Mouse (Mus musculus): ENCODE data around the gene 3830406C13Rik.
A peak's percentile ranks its signal among the peaks of the same experiment; 100 is the strongest.
"Not testable (repeated sequence)": the region's sequence is repeated elsewhere in the genome, so short reads cannot be mapped to it uniquely, and the experiment has no call there.

3830406C13Rik gene

DNA sequence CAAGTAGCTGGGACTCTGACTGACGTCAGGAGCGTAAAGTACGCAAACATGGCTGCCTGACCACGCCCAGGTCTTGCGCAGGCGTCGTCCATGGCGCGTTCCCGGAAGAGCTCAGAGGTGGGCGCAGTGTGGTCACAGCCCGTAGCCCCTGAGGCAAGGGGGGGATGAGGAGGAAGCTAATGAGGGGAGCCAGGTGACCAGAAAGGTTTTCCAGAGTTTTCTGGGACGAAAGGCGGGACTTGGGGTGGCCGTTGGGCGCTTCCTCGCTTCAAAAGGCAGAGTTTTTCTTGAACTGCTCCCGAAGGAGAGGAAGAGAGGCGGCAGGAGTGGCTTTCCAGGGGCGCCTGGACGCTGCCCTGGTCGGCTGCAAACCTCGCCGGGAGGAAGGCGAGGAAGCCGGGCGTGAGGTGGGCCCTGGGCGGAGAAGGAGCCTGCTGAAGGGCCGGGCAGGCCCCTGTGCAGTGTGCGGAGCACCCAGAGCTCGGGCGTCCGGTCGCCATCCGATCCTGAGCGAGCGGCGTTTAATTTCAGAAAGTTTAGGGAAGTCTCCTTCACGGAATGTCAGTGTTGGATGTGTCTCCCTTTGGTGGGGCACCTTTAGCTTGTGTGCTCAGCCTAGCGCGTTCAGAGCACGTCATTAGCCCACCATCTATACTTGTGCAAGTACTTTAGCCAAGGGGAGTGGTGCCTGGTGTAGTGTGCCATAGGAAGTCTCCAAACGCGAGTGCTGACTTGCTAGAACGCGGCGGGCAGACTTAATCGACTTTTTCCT is at the start of gene 3830406C13Rik:
Gene 3830406C13Rik, plus strand, starts transcription at position 33 of the 772 bp plus-strand sequence.
- peak; percentile 80 for DNase-seq (ENCODE audit: low spot score)

DNA sequence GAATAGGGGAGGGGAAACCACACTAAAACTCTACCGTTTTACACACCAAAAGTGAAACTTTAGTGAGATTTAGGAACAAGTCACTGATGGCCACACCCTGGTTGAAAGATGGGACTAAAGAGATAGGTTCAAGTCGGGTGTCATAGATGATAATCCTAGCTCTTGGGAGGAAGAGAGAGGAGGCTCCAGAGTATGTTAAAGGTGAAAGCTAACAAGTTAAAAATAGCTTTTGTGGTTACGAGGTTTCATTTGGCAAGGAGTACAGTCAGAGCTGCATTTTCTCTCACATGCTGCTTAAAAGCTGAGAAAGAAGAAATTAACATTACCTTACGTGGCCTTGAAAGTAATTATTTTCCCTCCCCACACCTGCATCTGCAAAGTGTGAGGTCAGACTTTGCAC is 40.2 kb upstream of the 3830406C13Rik start:
- no peak for DNase-seq (ENCODE audit: low spot score)

DNA sequence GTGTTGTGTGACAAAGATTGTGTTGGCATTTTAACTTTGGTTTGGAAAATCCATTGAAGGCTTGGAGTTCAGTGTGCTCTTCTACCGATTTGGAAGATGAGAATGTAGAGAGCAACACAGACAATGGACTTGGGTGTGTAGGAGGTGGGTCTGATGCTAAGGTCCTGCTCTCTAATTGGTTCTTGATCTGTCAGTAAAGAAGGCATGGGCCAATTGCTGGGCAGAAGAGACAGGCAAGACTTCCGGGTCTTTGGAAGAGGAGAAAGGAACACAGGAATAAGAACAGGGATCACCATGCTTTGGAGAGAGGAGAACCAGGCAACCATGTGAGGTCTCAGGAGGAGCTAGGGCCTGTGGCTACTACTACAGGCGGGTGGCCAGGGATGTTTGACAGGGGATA is 7.9 kb upstream of the 3830406C13Rik start:
- no peak for DNase-seq (ENCODE audit: low spot score)

GRCm38 (mm10) chr14:12283641-12284040 is 332 bp upstream of the 3830406C13Rik start, which contains the start of gene Gm49355:
Gene Gm49355, plus strand, starts transcription at chr14:12283976.
- no peak for DNase-seq (ENCODE audit: low spot score)

DNA sequence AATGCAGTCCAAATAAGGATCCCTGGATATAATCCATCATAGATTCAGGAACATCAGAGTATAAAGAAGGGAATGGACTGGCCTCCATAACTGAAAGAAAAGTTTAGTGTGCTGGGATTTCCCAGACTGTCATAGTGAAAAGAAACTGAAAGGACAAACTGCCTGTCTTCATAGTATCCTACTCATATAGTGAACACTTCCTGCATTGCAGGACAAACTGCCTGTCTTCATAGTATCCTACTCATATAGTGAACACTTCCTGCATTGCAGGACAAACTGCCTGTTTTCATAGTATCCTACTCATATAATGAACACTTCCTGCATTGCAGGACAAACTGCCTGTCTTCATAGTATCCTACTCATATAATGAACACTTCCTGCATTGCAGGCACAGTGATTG is 5.8 kb downstream of the 3830406C13Rik start:
- not testable (repeated sequence) for DNase-seq (ENCODE audit: low spot score)

DNA sequence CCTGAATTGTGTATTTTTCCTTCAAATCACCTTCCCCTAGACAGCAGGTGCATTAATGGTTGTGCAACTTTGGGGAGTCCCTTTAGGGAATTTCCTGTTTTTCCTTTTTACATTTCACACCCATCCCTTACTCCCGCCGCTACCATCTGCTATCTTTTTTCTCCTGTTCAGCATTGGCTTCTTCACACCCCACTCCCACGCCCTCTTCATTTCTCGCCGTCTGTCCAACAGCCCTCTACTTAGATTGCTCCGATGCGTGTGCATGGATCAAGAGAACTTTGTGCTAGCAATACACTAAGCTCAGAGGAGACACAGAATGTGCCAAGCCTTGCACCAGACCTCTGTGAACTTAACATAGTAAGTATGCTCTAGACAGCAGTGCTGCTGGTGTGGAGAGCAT is 12.4 kb downstream of the 3830406C13Rik start:
- no peak for DNase-seq (ENCODE audit: low spot score)

- DNase-seq (ENCODE audit: low spot score): no peak
Observed at GRCm38 (mm10) chr14:12299171-12299570, 15.2 kb downstream of the 3830406C13Rik start.

DNA sequence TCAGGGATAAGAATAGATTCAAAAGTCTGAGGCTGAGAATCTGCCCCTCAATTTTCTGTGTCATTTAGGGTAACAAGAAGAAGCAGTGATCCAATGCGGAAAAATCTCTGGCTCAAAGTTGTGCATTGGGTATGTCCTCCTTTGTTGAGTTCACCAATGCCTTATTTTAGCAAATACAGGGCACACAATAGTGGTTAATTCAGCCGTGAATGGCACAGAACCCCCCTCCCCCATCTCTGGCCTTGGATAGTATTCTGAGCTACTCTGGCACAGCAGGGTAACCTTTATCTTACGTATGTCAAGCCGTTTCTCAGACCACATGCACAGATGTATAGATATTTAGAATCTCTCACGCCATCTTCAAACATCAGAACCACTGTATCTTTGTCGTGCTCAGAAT is 15.7 kb downstream of the 3830406C13Rik start:
- no peak for DNase-seq (ENCODE audit: low spot score)

- no peak for DNase-seq (ENCODE audit: low spot score)
Observed at GRCm38 (mm10) chr14:12300275-12300674, 16.3 kb downstream of the 3830406C13Rik start.

DNA sequence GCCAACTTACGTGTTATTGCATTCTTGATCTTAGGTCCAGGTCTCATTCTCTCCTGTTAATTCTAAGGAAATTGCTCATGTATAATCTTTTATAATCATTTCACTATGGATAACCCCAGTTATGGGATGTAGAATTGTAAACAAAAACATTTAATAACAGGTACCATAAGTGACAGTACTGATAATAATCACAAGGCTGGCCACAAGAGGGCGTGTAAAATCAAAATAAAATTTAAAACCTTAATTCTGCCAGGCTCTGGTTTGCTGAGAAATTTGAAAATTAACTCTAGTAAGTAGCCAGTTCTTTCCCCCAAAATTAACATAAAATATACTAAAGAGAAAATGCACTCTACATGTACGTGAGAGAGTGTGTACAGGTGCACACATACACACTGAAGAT is 16.7 kb downstream of the 3830406C13Rik start:
- DNase-seq (ENCODE audit: low spot score): no peak

- no peak for DNase-seq (ENCODE audit: low spot score)
Observed at GRCm38 (mm10) chr14:12303106-12303505, 19.1 kb downstream of the 3830406C13Rik start.

- no peak for DNase-seq (ENCODE audit: low spot score)
Observed at GRCm38 (mm10) chr14:12333622-12334021, 49.6 kb downstream of the 3830406C13Rik start.

DNA sequence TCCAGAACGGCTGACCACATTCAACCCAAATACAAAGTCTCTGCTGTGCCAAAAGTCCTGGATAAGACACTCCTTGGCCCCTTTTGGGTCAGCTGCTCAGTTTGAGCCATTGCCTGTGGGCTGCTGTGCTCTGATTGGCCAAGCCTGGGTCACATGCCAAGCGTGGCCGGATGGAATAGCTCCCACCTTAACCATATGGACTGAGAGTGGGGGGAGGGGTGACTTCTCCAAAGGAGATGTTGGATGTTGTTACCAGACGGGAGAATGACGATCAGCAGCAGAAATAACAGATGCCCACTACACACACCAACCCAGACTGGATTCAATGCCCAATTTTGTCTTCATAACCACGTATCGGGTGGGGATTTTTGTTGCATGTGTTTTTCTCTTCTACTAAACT is 51.0 kb downstream of the 3830406C13Rik start:
- DNase-seq (ENCODE audit: low spot score): no peak

- DNase-seq (ENCODE audit: low spot score): no peak
Observed at GRCm38 (mm10) chr14:12337421-12337997, 53.5 kb downstream of the 3830406C13Rik start.

GRCm38 (mm10) chr14:12337998-12338809 is 54.2 kb downstream of the 3830406C13Rik start:
- no peak for DNase-seq (ENCODE audit: low spot score)

DNA sequence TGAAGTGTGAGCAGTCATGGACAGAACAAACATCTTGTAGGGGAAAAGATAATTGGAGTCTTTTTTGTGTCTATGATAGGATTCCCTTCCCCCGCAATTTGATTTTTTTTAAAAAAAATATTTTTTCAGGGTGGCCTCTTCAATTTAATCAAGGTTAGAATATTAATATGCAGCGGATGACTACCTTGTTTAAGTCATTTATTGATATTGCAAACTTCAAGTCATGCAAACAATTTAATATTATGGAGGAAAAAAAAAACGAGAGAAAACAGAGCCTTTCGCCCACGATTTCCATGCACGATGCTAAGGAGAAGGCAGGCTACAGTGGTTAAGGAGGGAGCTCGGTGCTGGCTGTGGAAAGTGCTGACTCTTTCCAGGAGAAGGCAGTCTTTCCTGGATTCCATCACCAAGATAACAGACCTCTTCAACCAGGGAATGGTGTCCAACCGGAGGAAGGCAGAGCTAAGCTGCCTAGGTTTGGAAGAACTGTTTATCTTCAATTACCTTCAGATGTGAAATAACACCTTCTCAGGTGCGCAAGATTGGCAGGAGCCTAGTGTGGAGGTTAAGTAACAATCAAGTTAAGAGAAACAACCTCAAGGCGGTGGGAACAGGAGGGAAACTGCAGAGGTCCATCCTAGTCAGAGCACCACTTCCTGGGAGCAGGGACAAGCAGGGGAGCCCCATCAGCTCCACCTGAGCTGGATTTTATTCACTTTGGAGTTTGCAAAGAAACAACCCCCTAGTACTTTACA is 55.0 kb downstream of the 3830406C13Rik start:
- no peak for DNase-seq (ENCODE audit: low spot score)

DNA sequence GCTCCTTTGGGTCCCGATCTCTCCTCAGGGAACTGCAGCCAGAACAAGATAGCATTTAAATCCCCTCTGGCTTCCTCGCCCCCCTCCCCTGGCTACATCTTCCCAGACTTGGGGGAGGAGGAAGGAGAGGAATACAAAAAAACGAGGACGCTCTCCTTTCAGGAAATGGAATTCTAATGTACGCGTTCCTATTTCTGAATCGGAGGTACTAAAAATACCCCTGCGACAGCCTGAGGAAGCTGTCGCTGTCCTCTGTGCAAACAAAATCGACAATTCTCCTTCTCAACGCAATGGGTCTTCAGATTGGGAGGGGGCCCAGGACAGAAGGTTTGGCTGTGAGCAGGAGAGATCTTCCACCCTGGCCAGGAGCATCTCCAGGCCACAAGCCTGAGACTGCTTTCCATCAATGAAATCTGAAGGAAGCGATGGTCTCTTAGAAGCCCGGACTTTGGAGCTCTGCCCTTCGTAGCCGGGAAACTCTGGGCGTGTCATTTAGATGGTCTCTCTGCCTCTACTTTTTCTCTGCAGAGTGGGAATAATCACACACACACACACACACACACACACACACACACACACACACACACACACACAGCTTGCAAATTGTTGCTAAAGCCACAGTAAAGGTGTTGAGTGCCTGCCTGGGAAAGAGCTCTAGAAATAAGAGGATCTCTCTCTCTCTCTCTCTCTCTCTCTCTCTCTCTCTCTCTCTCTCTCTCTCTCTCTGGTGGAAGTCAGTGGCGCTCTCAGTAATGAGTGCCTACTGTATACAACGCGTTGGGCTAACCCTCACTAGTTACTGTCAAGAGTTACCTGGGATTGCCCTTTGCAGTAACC is 56.5 kb downstream of the 3830406C13Rik start:
- DNase-seq (ENCODE audit: low spot score): no peak

DNA sequence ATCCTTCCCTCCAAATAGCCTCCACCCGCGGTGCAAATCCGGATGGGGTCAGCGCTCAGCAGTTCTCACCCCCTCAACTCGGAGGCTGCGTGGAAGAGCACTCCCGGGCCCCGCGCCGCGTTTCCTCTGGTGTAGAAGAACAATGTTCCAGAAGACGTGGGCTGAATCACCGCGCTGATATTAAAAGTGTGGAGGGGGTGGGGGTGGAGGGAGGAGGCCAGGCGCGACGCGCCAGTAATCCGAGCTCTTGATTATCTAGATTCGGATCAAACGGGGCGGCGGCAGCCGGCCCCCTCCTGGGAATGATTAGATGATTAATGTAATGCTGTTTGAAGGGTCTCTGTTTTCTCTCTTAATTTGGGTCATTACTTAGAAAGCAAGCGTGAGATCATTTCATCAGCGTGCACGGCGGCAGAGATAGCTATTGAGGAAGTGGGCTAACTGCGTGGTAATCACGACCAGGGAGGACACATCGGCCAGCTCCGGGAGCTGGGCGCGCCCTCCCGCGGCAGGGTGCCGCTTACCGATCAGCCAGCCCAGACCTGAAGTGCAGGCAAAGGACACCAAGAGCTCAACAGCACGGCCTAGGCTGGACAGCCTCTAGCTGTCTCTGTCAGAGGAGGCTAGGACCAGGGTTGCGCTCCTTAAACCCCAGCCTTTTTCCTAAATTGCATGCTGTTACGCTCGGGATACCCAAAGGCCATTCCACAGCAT is 57.3 kb downstream of the 3830406C13Rik start:
- no peak for DNase-seq (ENCODE audit: low spot score)

DNA sequence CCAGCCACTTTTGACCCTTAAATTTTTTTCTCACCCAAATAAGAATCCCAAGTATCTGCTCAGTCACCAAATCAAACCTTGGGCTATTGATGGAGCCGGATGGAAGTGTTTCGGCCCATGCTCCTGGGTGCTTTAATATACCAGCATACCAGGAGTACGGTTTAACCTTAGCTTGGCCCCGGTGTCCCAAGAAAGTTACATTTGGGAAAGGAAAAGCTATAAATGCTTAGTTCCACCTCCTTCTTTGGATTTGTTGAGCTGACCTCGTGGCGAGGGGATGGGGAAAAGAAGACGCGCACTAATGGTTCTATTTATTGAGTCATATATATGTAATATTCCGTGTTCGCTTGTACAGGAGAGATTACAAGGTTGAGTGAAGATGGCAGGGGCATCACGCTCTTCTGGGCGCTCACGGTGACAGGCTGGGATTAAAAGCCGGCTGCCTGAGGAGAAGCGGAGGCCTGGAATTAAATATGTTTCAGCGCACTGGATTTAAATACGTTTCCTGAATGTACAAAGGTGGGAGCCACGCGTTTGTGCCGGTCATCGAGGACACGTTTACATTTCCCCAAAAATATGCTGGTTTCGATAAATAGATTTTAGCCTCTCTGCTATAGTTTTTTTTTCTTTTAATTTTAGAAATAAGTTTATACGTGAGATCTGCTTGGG is 58.0 kb downstream of the 3830406C13Rik start:
- DNase-seq (ENCODE audit: low spot score): no peak
